Mouse (Mus musculus) gastrocnemius, adult 18-20 months (tissue): ENCODE measurements around the gene Snap91. TPM values are rescaled to one million over a fixed set of nuclear protein-coding genes. Genes with fewer than 3 reads are reported as not detected.

Experiments used
- DNase-seq: peaks from one replicate; pipeline ENCODE4 v3.0.0; 2021; ENCODE audit warnings: low spot score
- total RNA-seq, 2 experiments: library from RNA; stranded (reverse); gene quantifications; 2 replicates each; pipeline ENCODE4 v1.2.3; 2021

The Snap91 gene
- total RNA-seq, 2 experiments from 2014 or later = 0.40 TPM; not detected in 1

DNA sequence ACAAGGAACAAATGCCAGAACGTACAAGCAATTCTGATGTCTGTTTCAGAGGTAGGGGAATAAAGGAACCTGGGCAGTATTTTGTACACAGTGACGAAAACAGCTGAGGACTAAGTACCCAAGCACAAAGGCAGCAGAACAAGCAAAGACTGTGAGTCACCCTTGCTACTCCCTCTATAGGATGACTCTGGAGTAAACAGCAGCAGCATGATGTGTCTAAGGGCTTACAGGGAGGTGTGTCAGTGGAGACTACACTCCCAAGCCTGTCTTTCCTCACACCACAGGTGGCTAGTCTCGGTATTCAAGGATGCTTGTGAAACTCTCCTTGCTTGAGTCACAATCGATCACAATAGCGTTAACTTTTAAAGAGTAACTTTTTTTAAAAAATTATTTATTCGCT is 66.1 kb downstream of the Snap91 start:
- no peak for DNase-seq

GRCm38 (mm10) chr9:86813327-86813726 is 67.1 kb downstream of the Snap91 start:
- no peak for DNase-seq

DNA sequence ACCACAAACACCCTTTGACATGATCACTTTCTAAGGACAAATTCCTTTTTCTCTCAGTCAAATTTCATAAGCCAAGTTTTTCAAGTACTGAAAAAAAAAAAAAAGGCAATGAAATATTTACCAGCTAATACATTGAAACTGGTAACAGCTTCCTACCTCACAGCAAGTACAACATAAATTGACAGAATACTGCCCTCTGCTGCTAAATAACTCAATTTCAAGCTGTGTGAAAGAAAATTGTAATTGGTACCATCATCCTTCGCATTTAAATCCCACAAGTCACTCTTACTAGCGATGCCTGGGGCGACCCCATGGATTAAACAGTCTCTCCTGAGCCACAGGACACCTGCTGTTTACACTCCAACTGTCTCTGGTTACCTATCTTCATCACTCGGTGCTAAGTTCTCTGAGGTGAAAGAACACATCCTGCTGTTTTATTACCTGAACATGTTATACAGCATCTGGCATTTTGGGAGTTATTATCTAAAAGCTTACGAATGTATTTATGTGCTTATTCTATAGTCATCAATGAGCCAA is 69.7 kb downstream of the Snap91 start:
- DNase-seq = no peak

DNA sequence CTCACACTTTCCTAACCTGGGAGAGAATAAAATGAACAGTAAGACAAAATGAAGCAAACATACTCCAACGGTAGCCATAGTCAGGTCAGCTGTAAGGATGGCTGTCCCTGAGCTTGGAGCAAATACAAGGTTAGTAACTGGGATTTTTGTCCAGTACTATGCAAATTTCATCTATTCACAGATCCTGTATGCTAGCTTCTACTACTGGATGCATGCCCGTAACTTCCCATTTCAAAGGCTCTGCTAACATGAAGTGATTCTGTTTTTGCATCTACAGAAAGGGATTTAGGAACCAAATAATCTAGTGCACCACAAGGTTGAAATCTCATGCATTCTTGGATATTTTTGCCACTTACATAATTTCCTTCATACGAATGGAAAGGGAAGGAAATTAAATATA is 70.2 kb downstream of the Snap91 start:
- DNase-seq = no peak

GRCm38 (mm10) chr9:86800600-86801163 is 79.8 kb downstream of the Snap91 start:
- peak; percentile 3 for DNase-seq

DNA sequence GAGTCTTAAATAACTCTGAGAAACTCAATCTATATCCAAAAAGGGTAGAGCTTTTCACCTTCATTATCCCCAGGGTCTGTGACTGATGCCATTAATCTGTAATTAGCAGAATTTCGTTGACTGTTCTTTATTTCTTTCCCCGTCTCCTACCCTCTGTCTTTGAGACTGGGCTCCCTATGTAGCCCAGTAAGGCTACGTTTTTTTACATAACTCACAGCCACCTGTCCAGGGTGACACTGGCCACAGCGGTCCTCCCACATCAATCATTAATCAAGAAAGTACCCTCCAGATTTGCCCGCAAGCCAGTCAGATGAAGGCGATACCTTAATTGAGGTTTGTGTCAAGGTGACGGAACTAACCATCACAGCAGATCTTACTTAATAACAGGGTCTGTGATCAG is 81.4 kb downstream of the Snap91 start:
- no peak for DNase-seq

- DNase-seq = no peak
Observed at GRCm38 (mm10) chr9:86798686-86799085, 81.8 kb downstream of the Snap91 start.

- DNase-seq = no peak
Observed at GRCm38 (mm10) chr9:86798129-86798528, 82.3 kb downstream of the Snap91 start.

DNA sequence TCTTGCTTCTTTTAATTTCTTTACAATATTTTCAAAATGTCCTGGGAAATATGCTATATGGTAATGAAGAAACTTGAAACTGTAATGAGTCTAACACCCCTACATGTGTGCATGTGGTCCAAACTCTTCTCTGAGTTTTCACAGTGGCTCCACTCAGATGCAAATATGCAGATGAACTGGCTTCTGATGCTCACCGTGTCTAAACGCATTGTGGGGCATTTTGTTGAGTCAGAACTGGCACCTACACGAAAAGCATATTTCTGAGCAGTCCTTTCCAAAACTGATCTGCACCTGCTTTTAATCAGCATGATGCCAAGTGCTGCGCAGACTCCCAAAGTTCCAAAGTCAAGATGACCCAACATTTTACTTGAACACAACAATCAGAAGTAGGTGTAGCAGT is 82.9 kb downstream of the Snap91 start:
- no peak for DNase-seq

GRCm38 (mm10) chr9:86795236-86795635 is 85.2 kb downstream of the Snap91 start:
- DNase-seq = no peak

- no peak for DNase-seq
Observed at GRCm38 (mm10) chr9:86791927-86792326, 88.5 kb downstream of the Snap91 start.

- DNase-seq = no peak
Observed at GRCm38 (mm10) chr9:86789186-86789585, 91.3 kb downstream of the Snap91 start.

DNA sequence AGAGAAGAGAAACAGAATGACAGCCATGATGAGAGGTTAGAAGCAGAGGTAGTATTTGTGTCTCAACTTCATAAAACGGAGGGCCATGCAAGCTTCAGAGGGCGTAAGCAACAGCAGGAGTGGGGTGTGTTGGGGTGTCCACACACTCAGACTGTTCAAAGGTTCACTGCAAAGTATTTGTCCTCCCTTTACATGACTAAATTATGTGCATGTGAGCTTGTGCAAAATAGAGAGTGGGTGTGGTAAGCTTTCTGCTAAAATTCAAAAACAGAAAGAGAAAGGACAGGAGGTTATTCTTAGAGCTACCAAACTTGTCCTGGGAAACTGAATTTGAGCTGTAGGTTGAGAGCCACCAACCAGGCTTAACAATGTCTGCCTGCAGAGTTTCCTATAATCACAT is 97.6 kb downstream of the Snap91 start:
- DNase-seq = no peak

DNA sequence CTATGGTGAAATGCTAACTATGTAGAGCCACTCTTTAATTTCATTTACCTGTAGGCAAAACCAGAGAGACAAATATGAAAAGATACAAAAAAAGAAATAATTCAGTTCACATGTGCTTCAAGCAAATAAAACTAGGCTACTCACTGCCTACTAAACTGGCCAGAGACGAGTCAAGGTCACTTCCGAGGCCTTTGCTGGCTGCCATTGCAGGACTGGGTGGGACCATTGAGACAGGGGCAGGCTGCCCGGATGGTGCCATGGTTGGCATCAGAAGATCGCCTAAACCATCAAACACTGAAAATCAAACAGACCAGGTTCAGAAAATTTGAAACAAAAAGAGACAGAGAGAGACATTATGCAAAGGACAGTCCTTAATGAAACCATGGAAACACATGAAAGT is 99.0 kb downstream of the Snap91 start:
- DNase-seq = no peak

GRCm38 (mm10) chr9:86778212-86778611 is 102.2 kb downstream of the Snap91 start:
- no peak for DNase-seq

- no peak for DNase-seq
Observed at GRCm38 (mm10) chr9:86777309-86777708, 103.1 kb downstream of the Snap91 start.

- DNase-seq = no peak
Observed at GRCm38 (mm10) chr9:86775374-86775773, 105.1 kb downstream of the Snap91 start.

DNA sequence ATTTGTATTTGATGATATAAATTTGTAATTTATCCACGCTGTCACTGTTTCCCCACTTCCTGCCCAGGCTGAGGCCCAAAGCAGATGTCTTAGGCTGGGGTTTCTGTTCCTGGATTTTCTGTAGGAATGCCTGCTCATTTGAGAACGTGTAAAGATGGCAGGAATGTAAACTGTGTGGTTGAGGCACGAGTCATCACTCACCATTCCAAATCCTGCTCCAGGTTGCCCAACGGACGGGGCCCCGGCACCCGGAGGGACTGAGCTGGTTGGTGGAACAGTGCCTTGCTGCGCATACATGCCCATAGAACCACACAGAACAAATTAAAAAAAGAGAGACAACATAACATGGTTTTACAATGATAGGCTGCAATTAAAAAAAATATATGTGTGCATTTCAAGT is 106.5 kb downstream of the Snap91 start:
- no peak for DNase-seq

DNA sequence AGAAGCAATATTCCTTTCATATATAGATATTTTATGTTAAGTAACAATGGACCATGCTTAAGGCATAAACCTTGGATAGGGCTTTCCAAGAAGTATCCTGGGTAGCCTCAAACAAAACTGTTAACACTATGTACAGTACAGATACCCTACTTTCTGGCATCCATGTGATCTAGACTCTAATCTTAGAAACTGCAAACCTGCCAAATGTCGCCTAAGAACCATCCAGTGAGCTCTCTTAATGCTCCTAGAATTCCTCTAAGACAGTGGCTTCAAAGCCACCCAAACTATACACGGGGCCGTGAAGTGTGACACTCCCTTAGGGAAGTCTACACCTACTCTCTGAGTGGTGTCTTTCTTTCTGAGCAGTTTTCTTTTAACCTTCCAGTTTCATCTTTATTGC is 107.6 kb downstream of the Snap91 start:
- no peak for DNase-seq

- DNase-seq = no peak
Observed at GRCm38 (mm10) chr9:86766991-86767390, 113.5 kb downstream of the Snap91 start.

DNA sequence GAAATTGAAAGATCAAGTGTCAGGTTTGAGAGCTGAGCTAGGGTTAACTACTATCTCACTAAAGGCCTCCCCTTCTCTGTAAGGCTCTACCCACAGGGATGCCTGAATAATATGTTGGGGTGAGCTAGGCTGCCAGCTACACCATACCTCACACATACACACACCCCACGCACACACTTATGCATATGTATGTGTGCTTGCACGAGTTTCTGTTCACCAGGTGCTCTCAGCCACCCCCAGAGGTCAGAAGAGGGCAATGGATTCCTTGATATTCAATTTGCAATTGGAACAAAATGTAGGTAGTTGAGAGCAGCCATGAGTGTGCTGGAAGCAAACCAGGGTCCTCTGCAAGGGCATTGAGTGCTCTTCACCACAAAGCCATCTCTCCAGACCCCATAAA is 116.5 kb downstream of the Snap91 start:
- no peak for DNase-seq

GRCm38 (mm10) chr9:86762477-86763376 is 117.7 kb downstream of the Snap91 start:
- DNase-seq = no peak
